Mouse (Mus musculus) cerebellum, postnatal 36 days (tissue): ENCODE measurements around the gene Calhm3.
"Not testable (repeated sequence)": the region's sequence is repeated elsewhere in the genome, so short reads cannot be mapped to it uniquely, and the experiment has no call there.

ENCODE experiments used
- DNase-seq, 2 experiments: peaks; one replicate each; pipeline ENCODE4 v3.0.0; 2021 to 2022; ENCODE audit warnings: mixed read lengths in 2 of 2

Gene Calhm3

GRCm38 (mm10) chr19:47167617-47168214 is 10.2 kb upstream of the Calhm3 start:
- DNase-seq = no peak

- DNase-seq = no peak
Observed at GRCm38 (mm10) chr19:47166758-47167157, 9.2 kb upstream of the Calhm3 start.

GRCm38 (mm10) chr19:47163176-47163744 is 5.7 kb upstream of the Calhm3 start:
- DNase-seq = no peak

GRCm38 (mm10) chr19:47161669-47162068 is 4.1 kb upstream of the Calhm3 start:
- DNase-seq = no peak

GRCm38 (mm10) chr19:47153767-47154166 is 3.8 kb downstream of the Calhm3 start:
- no peak for DNase-seq

GRCm38 (mm10) chr19:47152062-47152369 is 5.5 kb downstream of the Calhm3 start:
- DNase-seq = no peak

- DNase-seq = peak; percentile 41 to 44
Observed at GRCm38 (mm10) chr19:47151332-47152061, 6.1 kb downstream of the Calhm3 start.

GRCm38 (mm10) chr19:47149854-47150253 is 7.7 kb downstream of the Calhm3 start:
- DNase-seq = no peak

GRCm38 (mm10) chr19:47148267-47148847 is 9.2 kb downstream of the Calhm3 start:
- no peak for DNase-seq

GRCm38 (mm10) chr19:47144154-47144553 is 13.4 kb downstream of the Calhm3 start, which contains the start of gene Calhm1:
TSS of gene Calhm1 (minus strand) at chr19:47144254.
- DNase-seq = no peak

- DNase-seq = no peak
Observed at GRCm38 (mm10) chr19:47142438-47142837, 15.1 kb downstream of the Calhm3 start.

- DNase-seq = not testable (repeated sequence)
Observed at GRCm38 (mm10) chr19:47139611-47140010, 18.0 kb downstream of the Calhm3 start.

- peak in 1 of 2 experiments; percentile 7 for DNase-seq
Observed at GRCm38 (mm10) chr19:47137771-47138421, 19.7 kb downstream of the Calhm3 start, which contains the start of gene Calhm2. TSS of gene Calhm2 (minus strand) at chr19:47138294.

- peak; percentile 16 to 21 for DNase-seq
Observed at GRCm38 (mm10) chr19:47137051-47137581, 20.4 kb downstream of the Calhm3 start.

- no peak for DNase-seq
Observed at GRCm38 (mm10) chr19:47136170-47136569, 21.4 kb downstream of the Calhm3 start.

- no peak for DNase-seq
Observed at GRCm38 (mm10) chr19:47135568-47135967, 22.0 kb downstream of the Calhm3 start.

- DNase-seq = no peak
Observed at GRCm38 (mm10) chr19:47133161-47133560, 24.4 kb downstream of the Calhm3 start.

- no peak for DNase-seq
Observed at GRCm38 (mm10) chr19:47130551-47131125, 26.9 kb downstream of the Calhm3 start.

- DNase-seq = no peak
Observed at GRCm38 (mm10) chr19:47128835-47129234, 28.7 kb downstream of the Calhm3 start.

GRCm38 (mm10) chr19:47128164-47128563 is 29.4 kb downstream of the Calhm3 start:
- no peak for DNase-seq

GRCm38 (mm10) chr19:47122802-47123201 is 34.8 kb downstream of the Calhm3 start:
- DNase-seq = peak; percentile 10 to 33

GRCm38 (mm10) chr19:47121054-47121453 is 36.5 kb downstream of the Calhm3 start:
- peak in 1 of 2 experiments; percentile 9 for DNase-seq
